Mouse (Mus musculus) midbrain, embryonic 15.5 days (tissue): ENCODE results near the gene Ttc28. TPM values are rescaled to one million over a fixed set of nuclear protein-coding genes. Genes with fewer than 3 reads are reported as not detected.

ENCODE experiments used
- ATAC-seq: fragments of 200-750 bp; cut with Nextera tagmentation; replicated peaks from 2 replicates; pipeline ENCODE4 v1.8.0; 2017; ENCODE audit warnings: moderate TSS enrichment
- H3K27ac ChIP-seq: fragments of 300-500 bp; sonication (generic); 2 replicates; pipeline ENCODE4 v1.5.1; 2015; ENCODE audit warnings: mild to moderate bottlenecking, inconsistent platforms
- H3K27me3 ChIP-seq: fragments of 300-500 bp; sonication (generic); replicated peaks from 2 replicates; pipeline ENCODE4 v1.6.1; 2015; ENCODE audit warnings: inconsistent platforms
- H3K36me3 ChIP-seq: fragments of 300-500 bp; sonication (generic); replicated peaks from 2 replicates; pipeline ENCODE4 v1.6.1; 2015; ENCODE audit warnings: inconsistent platforms
- H3K4me1 ChIP-seq: fragments of 300-500 bp; sonication (generic); 2 replicates; pipeline ENCODE4 v1.6.1; 2015; ENCODE audit warnings: inconsistent platforms
- H3K4me2 ChIP-seq: fragments of 300-500 bp; sonication (generic); 2 replicates; pipeline ENCODE4 v1.6.1; 2015; ENCODE audit warnings: inconsistent platforms, mild to moderate bottlenecking, moderate library complexity
- H3K4me3 ChIP-seq: fragments of 300-500 bp; sonication (generic); 2 replicates; pipeline ENCODE4 v1.5.1; 2015; ENCODE audit warnings: mild to moderate bottlenecking, inconsistent platforms
- H3K9ac ChIP-seq: fragments of 300-500 bp; sonication (generic); 2 replicates; pipeline ENCODE4 v1.6.1; 2015; ENCODE audit warnings: mild to moderate bottlenecking, inconsistent platforms
- H3K9me3 ChIP-seq: fragments of 300-500 bp; sonication (generic); 2 replicates; pipeline ENCODE4 v1.6.1; 2016; ENCODE audit warnings: inconsistent platforms
- WGBS: fragments of 180-500 bp; shearing (Covaris S2); methylation state at CpG from one replicate; pipeline ENCODE4 v1.1.7; 2015; ENCODE audit warnings: mixed read lengths; 5-methylcytosine and 5-hydroxymethylcytosine counted together
- microRNA counts: library from miRNA; unstranded; fragments of <30 nt; microRNA quantifications from one replicate; lab custom pipeline; 2016
- microRNA-seq: library from miRNA; unstranded; fragments of <30 nt; microRNA quantifications from one replicate; pipeline ENCODE4, GENCODE M21; 2016
- polyA plus RNA-seq: library from polyadenylated mRNA; unstranded; fragments of >200 nt; fragmentation: Nextera tagmentation; extraction: Ambion mirVana; gene quantifications from 2 replicates; pipeline ENCODE4 v1.2.1, GENCODE M21; 2015

The Ttc28 gene
- polyA plus RNA-seq, 1 experiment from 2014 or later = 23.8 TPM

DNA sequence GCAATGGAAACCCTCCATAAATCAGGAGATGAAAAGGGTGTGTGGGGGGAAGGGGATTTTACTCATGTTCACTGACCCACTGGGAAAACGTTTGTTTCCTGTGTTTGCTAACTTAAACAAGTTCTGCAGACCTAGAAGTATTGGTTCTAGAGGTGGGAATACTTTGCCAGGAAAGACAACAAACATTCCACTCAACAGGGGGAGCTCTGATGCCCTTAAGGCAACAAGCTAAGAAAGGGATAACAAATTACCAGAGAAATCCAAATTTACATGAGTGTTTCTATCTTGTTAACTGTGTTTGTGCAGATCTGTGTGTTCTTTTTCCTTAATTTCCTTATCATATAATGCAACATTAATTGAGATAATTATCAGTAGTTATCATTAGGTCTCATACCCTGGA lies 446.2 kb downstream of the Ttc28 start:
- Histone ChIP-seq H3K4me3 (no peak overlapping the region), H3K9ac (no peak overlapping the region), H3K27me3 (no peaks in the 10 kb centered on the region), H3K27ac (no peak overlapping the region), H3K4me2 (no peak overlapping the region), H3K4me1 (peaks cover 6% of the 10 kb centered on the region), H3K36me3 (no peaks in the 10 kb centered on the region), H3K9me3 (no peaks in the 10 kb centered on the region)
- ATAC-seq = no peak
- 29% methylated on average over 1 of the region's 1 CpGs for WGBS

DNA sequence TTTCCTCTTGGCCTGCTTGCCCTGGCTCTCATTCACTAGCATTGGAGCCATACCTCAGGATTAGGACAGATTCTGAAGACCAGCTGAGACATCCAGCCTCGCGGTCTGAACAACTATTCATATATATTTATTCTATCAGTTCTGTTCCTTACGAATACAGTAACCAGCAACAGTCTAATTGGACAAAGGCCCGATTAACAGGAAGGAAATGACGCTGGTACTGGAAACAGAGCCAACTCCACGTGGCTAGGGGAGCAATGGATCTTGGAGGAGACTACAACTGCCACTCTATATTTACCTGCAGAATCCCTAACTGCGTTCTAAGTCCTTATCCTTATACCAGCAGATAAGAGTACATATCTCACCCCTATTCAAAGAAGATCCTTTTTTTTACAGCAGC lies 447.8 kb downstream of the Ttc28 start:
- 86% methylated on average over 7 of the region's 7 CpGs for WGBS
- Histone ChIP-seq H3K4me2 (no peak overlapping the region), H3K4me3 (no peak overlapping the region), H3K9me3 (no peaks in the 10 kb centered on the region), H3K36me3 (no peaks in the 10 kb centered on the region), H3K9ac (no peak overlapping the region), H3K4me1 (peaks cover 19% of the 10 kb centered on the region), H3K27me3 (no peaks in the 10 kb centered on the region), H3K27ac (no peak overlapping the region)
- no peak for ATAC-seq

DNA sequence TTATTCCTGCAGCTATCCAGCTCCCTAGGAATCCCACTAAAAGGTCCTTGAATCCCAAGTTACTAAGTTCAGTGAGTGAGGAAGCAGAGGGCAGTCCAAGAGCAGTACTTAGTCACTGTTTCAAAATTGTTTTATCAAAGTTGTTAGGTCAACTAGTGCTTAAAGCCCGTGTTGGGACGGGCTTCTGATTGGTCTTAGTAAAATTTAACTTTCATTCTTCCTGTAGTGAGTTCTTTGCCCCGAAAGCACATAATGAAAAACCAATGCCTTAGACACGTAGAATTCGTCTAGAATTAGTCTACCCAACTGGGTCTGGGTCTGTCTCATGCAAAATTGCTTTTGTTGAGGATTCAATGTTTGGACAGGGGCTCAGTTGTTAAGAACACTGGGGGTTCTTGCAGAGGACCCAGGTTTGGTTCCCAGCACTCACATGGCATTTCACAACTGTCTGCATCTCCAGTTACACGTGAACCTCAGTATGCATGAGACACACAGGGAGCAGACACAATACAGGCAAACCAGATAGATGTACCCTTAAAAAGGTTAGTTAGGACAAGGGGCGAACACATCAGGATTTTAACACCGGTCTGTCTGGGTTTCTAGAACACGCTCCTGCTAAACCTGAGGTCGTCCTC lies 450.3 kb downstream of the Ttc28 start:
- peak overlapping the region; percentile 75 for H3K4me2 ChIP-seq
- peak overlapping the region; percentile 90 for H3K27ac ChIP-seq
- H3K27me3 ChIP-seq = no peaks in the 10 kb centered on the region
- WGBS = 25% methylated on average over 10 of the region's 10 CpGs
- no peaks in the 10 kb centered on the region for H3K9me3 ChIP-seq
- peak overlapping the region; percentile 60 for H3K9ac ChIP-seq
- ATAC-seq = no peak
- peak overlapping the region; percentile 96 for H3K4me3 ChIP-seq
- H3K4me1 ChIP-seq = peaks cover 22% of the 10 kb centered on the region
- H3K36me3 ChIP-seq = no peaks in the 10 kb centered on the region

DNA sequence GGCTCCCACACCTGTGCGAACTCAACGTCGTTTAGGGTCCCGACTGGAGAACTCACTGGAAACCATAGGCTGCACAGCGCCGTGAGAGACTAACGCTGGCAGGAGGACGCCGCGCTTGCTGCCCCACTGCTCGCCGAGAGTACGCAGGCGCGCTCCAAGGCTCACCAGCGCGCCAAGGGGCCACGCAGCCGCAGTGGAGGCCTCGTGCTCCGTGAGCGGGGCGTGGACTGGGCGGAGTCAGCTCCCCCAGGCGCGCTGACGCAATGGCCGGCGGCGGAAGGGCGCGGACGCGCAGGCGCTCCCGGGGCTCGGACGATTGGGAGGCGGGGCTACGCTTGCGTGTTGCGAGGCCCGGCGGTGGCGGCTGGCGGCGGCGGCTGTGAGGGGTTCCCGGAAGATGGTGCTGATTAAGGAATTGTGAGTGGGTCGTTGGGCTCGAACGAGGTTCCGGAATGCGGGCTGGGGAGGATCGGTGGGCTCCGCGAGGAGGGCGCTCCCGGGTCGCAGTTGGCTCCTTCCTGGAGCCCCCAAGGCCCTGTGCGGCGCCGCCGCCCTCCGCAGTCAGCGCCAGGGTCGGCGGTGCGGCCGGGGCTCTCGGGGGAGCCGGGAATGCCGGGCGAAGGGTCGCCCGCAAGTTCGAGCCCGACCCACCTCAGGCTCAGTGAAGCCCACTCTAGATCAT lies 451.0 kb downstream of the Ttc28 start, which contains the start of gene Pitpnb:
Gene Pitpnb (plus strand): TSS at position 347 of the 682 bp plus-strand sequence.
- no peaks in the 10 kb centered on the region for H3K36me3 ChIP-seq
- peak within 1 kb of the TSS; percentile 75 for H3K4me2 ChIP-seq
- H3K27ac ChIP-seq = peak within 1 kb of the TSS; percentile 90
- H3K27me3 ChIP-seq = no peaks in the 10 kb centered on the region
- ATAC-seq = peak; percentile 99
- WGBS = under 1% methylated on average over 72 of the region's 78 CpGs
- no peaks in the 10 kb centered on the region for H3K9me3 ChIP-seq
- H3K4me1 ChIP-seq = peaks cover 22% of the 10 kb centered on the region
- peak within 1 kb of the TSS; percentile 94 for H3K9ac ChIP-seq
- peak within 1 kb of the TSS; percentile 96 for H3K4me3 ChIP-seq

DNA sequence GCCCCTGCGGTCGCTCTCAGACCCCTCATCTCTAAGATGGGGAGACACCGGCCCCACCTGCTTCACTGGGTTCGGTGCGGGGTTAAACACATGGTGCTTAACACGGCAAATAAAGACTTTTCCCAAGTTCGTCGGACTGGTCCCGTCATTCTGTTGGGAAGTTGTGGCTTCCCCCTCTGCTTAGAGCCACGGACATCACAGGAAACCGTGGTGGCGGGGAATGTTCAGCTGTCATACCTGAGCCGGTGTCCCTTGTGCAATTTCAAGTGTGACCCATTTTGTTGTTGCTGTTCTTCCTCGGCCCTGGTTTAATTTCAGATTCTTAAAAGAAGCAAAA lies 451.5 kb downstream of the Ttc28 start:
- Histone ChIP-seq H3K27me3 (no peaks in the 10 kb centered on the region), H3K9me3 (no peaks in the 10 kb centered on the region), H3K4me3 (peak overlapping the region; percentile 96), H3K36me3 (no peaks in the 10 kb centered on the region), H3K4me2 (peak overlapping the region; percentile 75), H3K9ac (peak overlapping the region; percentile 94), H3K27ac (peak overlapping the region; percentile 90), H3K4me1 (peaks cover 22% of the 10 kb centered on the region)
- WGBS = under 1% methylated on average over 14 of the region's 14 CpGs
- no peak for ATAC-seq

DNA sequence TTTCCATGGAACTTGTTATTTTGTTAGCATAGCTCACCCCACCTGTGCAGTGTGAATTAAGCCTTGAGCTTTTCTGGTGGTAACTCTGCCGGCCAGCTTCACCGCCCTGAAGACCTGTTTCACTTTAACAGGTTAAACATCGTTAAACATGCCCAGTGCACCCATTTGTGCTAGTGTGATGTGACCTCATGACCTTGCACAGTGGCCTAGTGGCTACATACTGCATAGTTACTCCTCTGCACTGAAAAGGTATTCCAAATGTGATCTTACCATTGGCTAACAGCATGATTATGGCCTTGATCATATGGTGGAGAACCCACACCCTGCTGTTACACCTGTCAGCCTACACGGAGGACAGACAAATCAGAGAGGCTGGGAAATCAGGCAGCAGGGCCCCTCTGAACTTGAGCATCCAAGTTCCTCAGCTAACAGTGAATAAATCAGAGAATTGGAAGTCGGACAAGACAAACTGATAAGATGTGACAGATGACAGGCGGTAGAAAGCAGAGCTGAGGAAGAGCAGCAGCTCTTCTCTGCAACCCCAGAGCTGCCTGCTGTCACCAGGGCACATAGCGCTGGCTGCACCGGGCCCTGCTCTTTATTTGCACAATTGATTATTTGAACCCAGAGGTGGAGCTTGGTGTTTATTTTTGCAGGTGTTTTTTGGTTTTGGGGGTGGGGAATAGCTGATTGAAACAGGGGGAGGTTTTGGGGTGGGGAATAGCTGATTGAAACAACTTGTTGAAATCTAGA lies 456.5 kb downstream of the Ttc28 start:
- Histone ChIP-seq H3K9me3 (no peaks in the 10 kb centered on the region), H3K27me3 (no peaks in the 10 kb centered on the region), H3K9ac (no peak overlapping the region), H3K4me2 (no peak overlapping the region), H3K4me1 (peaks cover 16% of the 10 kb centered on the region), H3K36me3 (peaks cover 6% of the 10 kb centered on the region; the same call in 1 of the 2 replicates), H3K4me3 (no peak overlapping the region), H3K27ac (no peak overlapping the region)
- 88% methylated on average over 8 of the region's 8 CpGs for WGBS
- ATAC-seq = no peak

MicroRNAs within 50 kb of the gene (microRNA counts, 519-probe panel; counts per million panel counts)
- 2,177 counts per million, percentile 28 among the panel's probes with 10 or more counts for microRNA mmu-miR-701 (lab: Ali Mortazavi, UCI)

Small RNAs within 50 kb of the gene (microRNA-seq; reads per million reads assigned to microRNA genes)
- gene Mir701 = 167 reads per million, percentile 59 among the genes with 10 or more reads in this experiment

Other genes starting within 250 kb of the Ttc28 start
- gene Noc4l, start 226.4 kb upstream of the Ttc28 start, polyA plus RNA-seq = 48.1 and 50.1 TPM in 2 replicates
- gene Ddx51, start 226.4 kb upstream of the Ttc28 start, polyA plus RNA-seq = 21.0 and 22.0 TPM in 2 replicates
- gene Ep400, start 109.1 kb upstream of the Ttc28 start, polyA plus RNA-seq = 60.1 and 64.6 TPM in 2 replicates
- 23.0 and 23.1 TPM in 2 replicates for gene Pus1, start 99.1 kb upstream of the Ttc28 start, polyA plus RNA-seq
- 37.1 and 39.1 TPM in 2 replicates for gene Ulk1, start 69.7 kb upstream of the Ttc28 start, polyA plus RNA-seq
- gene Hscb, start 40.0 kb upstream of the Ttc28 start, polyA plus RNA-seq = 6.0 and 8.6 TPM in 2 replicates
- 5.0 and 6.7 TPM in 2 replicates for gene Chek2, start 39.8 kb upstream of the Ttc28 start, polyA plus RNA-seq